Mouse (Mus musculus) liver, embryonic 14.5 days (tissue): ENCODE results near the gene Chmp3.

Source experiments
- CTCF ChIP-seq: IDR thresholded peaks from 2 replicates; pipeline ENCODE4 v1.5.1; 2016; ENCODE audit warnings: antibody characterized with exemption, low read depth, control low read depth
- EP300 ChIP-seq: IDR thresholded peaks from 2 replicates; pipeline ENCODE4 v1.6.1; 2016; ENCODE audit warnings: antibody characterized with exemption, low read depth

DNA sequence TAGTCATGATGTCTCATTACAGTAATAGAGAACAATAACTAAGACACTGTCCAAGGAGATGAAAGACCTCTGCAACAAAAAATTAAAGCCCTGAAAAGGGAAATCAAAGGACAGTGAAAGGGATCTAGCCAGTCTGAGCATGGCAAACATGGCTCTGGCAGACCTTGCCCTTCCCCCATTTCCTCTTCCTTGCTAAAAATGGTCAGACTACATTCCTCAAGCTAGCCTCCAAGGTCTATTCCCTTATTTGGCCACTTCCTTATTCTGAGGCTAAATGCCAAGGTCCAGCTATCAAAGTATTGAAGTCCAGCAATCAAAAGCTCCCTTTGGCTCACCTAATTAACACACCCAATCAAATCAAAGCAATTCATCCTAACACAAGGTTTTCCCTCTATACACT lies 6.3 kb upstream of the Chmp3 start:
- TF ChIP-seq CTCF (no peak), EP300 (no peak)
